Mouse (Mus musculus) brown adipose tissue, adult 24 weeks (tissue): ENCODE data around the gene Olfr1253. TPM values are rescaled to one million over a fixed set of nuclear protein-coding genes. Genes with fewer than 3 reads are reported as not detected.

Source experiments
- H3K27ac ChIP-seq: fragments of 200-500 bp; replicated peaks from 2 replicates; pipeline ENCODE4 v1.5.1; 2012; ENCODE audit warnings: low read depth, mild to moderate bottlenecking, low read length
- H3K4me1 ChIP-seq: fragments of 200-500 bp; 2 replicates; pipeline ENCODE4 v1.6.1; 2012; ENCODE audit warnings: low read length, mixed read lengths; ENCODE audit not compliant: control insufficient read depth, insufficient read depth, insufficient read length
- H3K4me3 ChIP-seq: fragments of 200-500 bp; 2 replicates; pipeline ENCODE4 v1.5.1; 2012; ENCODE audit warnings: low read depth, mild to moderate bottlenecking, low read length, moderate library complexity; ENCODE audit not compliant: insufficient read depth
- polyA plus RNA-seq: library from polyadenylated mRNA; stranded (reverse); fragments of >200 nt; gene quantifications from 2 replicates; pipeline ENCODE4 v1.2.4, GENCODE M21; 2012; ENCODE audit not compliant: missing spikeins, insufficient read depth, insufficient read length

The Olfr1253 gene
- not detected in 2 replicates for polyA plus RNA-seq

- no peak within 1 kb of the TSS for H3K4me3 ChIP-seq
- H3K27ac ChIP-seq: no peak within 1 kb of the TSS
- H3K4me1 ChIP-seq: no peaks in the 10 kb centered on the region
These were observed at the start of gene Olfr1253 for GRCm38 (mm10) chr2:89756990-89757389. TSS of gene Olfr1253 (minus strand) at chr2:89757090.

- H3K4me3 ChIP-seq: no peak overlapping the region
- no peaks in the 10 kb centered on the region for H3K4me1 ChIP-seq
- no peak overlapping the region for H3K27ac ChIP-seq
These were observed 42.7 kb upstream of the Olfr1253 start for GRCm38 (mm10) chr2:89799583-89799982.

- Histone ChIP-seq H3K4me3 (no peak within 1 kb of the TSS), H3K4me1 (no peaks in the 10 kb centered on the region), H3K27ac (no peak within 1 kb of the TSS)
These were observed 36.6 kb upstream of the Olfr1253 start, which contains the start of gene Olfr1254 for GRCm38 (mm10) chr2:89793519-89793918. TSS of gene Olfr1254 (minus strand) at chr2:89793619.

GRCm38 (mm10) chr2:89724912-89725311, 32.0 kb downstream of the Olfr1253 start, which contains the start of gene Olfr1252:
TSS of gene Olfr1252 (minus strand) at chr2:89725012.
- no peak within 1 kb of the TSS for H3K4me3 ChIP-seq
- H3K27ac ChIP-seq: no peak within 1 kb of the TSS
- H3K4me1 ChIP-seq: no peaks in the 10 kb centered on the region

Other genes starting within 250 kb of the Olfr1253 start
- not detected in 2 replicates for gene Olfr1243, start 225.6 kb downstream of the Olfr1253 start, polyA plus RNA-seq
- gene Olfr1245, start 178.6 kb downstream of the Olfr1253 start, polyA plus RNA-seq: not detected in 2 replicates
- not detected in 2 replicates for gene Olfr1246, start 163.9 kb downstream of the Olfr1253 start, polyA plus RNA-seq
- not detected in 2 replicates for gene Olfr1247, start 143.0 kb downstream of the Olfr1253 start, polyA plus RNA-seq
- gene Olfr1248, start 138.8 kb downstream of the Olfr1253 start, polyA plus RNA-seq: not detected in 2 replicates
- not detected in 2 replicates for gene Olfr1249, start 122.1 kb downstream of the Olfr1253 start, polyA plus RNA-seq
- not detected in 2 replicates for gene Olfr1250, start 95.6 kb downstream of the Olfr1253 start, polyA plus RNA-seq
- gene Olfr1251, start 85.2 kb downstream of the Olfr1253 start, polyA plus RNA-seq: not detected in 2 replicates
- gene Olfr1252, start 32.1 kb downstream of the Olfr1253 start, polyA plus RNA-seq: not detected in 2 replicates
- not detected in 2 replicates for gene Olfr1254, start 36.5 kb upstream of the Olfr1253 start, polyA plus RNA-seq
- gene Olfr1255, start 55.0 kb upstream of the Olfr1253 start, polyA plus RNA-seq: not detected in 2 replicates
- gene Olfr1256, start 84.5 kb upstream of the Olfr1253 start, polyA plus RNA-seq: not detected in 2 replicates
- gene Olfr48, start 91.1 kb upstream of the Olfr1253 start, polyA plus RNA-seq: not detected in 2 replicates
- gene Olfr1257, start 121.3 kb upstream of the Olfr1253 start, polyA plus RNA-seq: not detected in 2 replicates
- gene Olfr1258, start 170.2 kb upstream of the Olfr1253 start, polyA plus RNA-seq: not detected in 2 replicates
- gene Olfr1259, start 191.6 kb upstream of the Olfr1253 start, polyA plus RNA-seq: not detected in 2 replicates
- not detected in 2 replicates for gene Olfr1260, start 217.2 kb upstream of the Olfr1253 start, polyA plus RNA-seq
- not detected in 2 replicates for gene Olfr1261, start 234.1 kb upstream of the Olfr1253 start, polyA plus RNA-seq
- not detected in 2 replicates for gene Olfr1262, start 243.1 kb upstream of the Olfr1253 start, polyA plus RNA-seq